ENCODE assay signal across 8 mouse cellular contexts in genomic region chr7:130692943-130693799, GRCm38 (mm10).
DNase-seq lines count a peak whose midpoint lies in the region; ATAC-seq and TF ChIP-seq lines count a peak whose summit lies in the region.

No protein-coding gene starts in this region.

- peak overlapping the region; percentile 56 for H3K4me3 ChIP-seq in kidney, postnatal 0 days (replicated peaks; ENCODE audit: low read depth, low read length)
- peak overlapping the region; percentile 76 for H3K4me3 ChIP-seq in midbrain, embryonic 11.5 days (ENCODE audit: low read depth, low read length)

- H3K27ac ChIP-seq in kidney, postnatal 0 days = peak overlapping the region; percentile 85
- H3K27ac ChIP-seq in midbrain, embryonic 11.5 days (ENCODE audit: low read depth, low read length) = peak overlapping the region; percentile 97

- no peaks in the 10 kb centered on the region for H3K36me3 ChIP-seq in kidney, postnatal 0 days (ENCODE audit: insufficient read depth, low read length)
- H3K36me3 ChIP-seq in midbrain, embryonic 11.5 days (ENCODE audit: control insufficient read depth, insufficient read depth, low read length) = no peaks in the 10 kb centered on the region

- peak; percentile 3; the same call in 1 of the 2 replicates for ATAC-seq in kidney, postnatal 0 days (replicated peaks; ENCODE audit: low FRiP score, low read depth)
- ATAC-seq in midbrain, embryonic 11.5 days (ENCODE audit: low FRiP score) = peak; percentile 47

- TF ChIP-seq CTCF in kidney, postnatal 0 days (IDR thresholded peaks at IDR 0.05; ENCODE audit: low read depth) = no peak

- peak overlapping the region; percentile 72 for H3K4me2 ChIP-seq in kidney, postnatal 0 days (ENCODE audit: low read length)
- H3K4me2 ChIP-seq in midbrain, embryonic 11.5 days = peak overlapping the region; percentile 88

- H3K4me1 ChIP-seq in kidney, postnatal 0 days (replicated peaks; ENCODE audit: insufficient read depth, low read length) = peaks cover 30% of the 10 kb centered on the region
- peaks cover 53% of the 10 kb centered on the region for H3K4me1 ChIP-seq in midbrain, embryonic 11.5 days (ENCODE audit: control insufficient read depth, insufficient read depth, low read length)

- H3K27me3 ChIP-seq in kidney, postnatal 0 days (ENCODE audit: insufficient read depth, low read length) = no peaks in the 10 kb centered on the region
- no peaks in the 10 kb centered on the region for H3K27me3 ChIP-seq in midbrain, embryonic 11.5 days (ENCODE audit: control insufficient read depth, insufficient read depth, low read length)

- H3K9ac ChIP-seq in kidney, postnatal 0 days (ENCODE audit: low read depth, low read length) = peak overlapping the region; percentile 58
- H3K9ac ChIP-seq in midbrain, embryonic 11.5 days (ENCODE audit: low read length) = peak overlapping the region; percentile 98

- WGBS in kidney, postnatal 0 days = 7% methylated on average over 19 of the region's 19 CpGs
- WGBS in midbrain, embryonic 11.5 days = 2% methylated on average over 19 of the region's 19 CpGs

- no peaks in the 10 kb centered on the region for H3K9me3 ChIP-seq in kidney, postnatal 0 days (replicated peaks; ENCODE audit: low read length)
- H3K9me3 ChIP-seq in midbrain, embryonic 11.5 days (ENCODE audit: control insufficient read depth, low read length) = no peaks in the 10 kb centered on the region

- peak; percentile 65 for DNase-seq in kidney, postnatal 0 days (ENCODE audit: low spot score)
- no peak for DNase-seq in kidney, adult 18-20 months
- DNase-seq in cerebellum, adult 9-10 months = peak; percentile 83
- peak; percentile 17 to 58 for DNase-seq in frontal cortex, adult 2 months (ENCODE audit: extremely low spot score in 1 of 2, low spot score in 1 of 2)
- DNase-seq in layer of hippocampus, adult 8-10 months (ENCODE audit: low spot score in 2 of 2) = peak; percentile 27 to 36
- DNase-seq in midbrain, embryonic 11.5 days (ENCODE audit: low spot score, missing footprints) = peak; percentile 95
- DNase-seq in thymus, postnatal 25 days = peak; percentile 62
- DNase-seq in adrenal gland, adult 8-10 months = no peak

Comparison
In these comparisons a context has a peak if more than half of its experiments do, and no peak if none do; other contexts are left out.
1. DNase-seq: peak in kidney, postnatal 0 days (single experiment), cerebellum, adult 9-10 months (single experiment), frontal cortex, adult 2 months (2 of 2), layer of hippocampus, adult 8-10 months (2 of 2), midbrain, embryonic 11.5 days (single experiment) and thymus, postnatal 25 days (single experiment); none in kidney, adult 18-20 months (single experiment) and adrenal gland, adult 8-10 months (single experiment).